Mouse (Mus musculus) forelimb bud, embryonic 11.5 days (tissue): Measurements from ENCODE around the gene Repin1.
A peak's percentile ranks its signal among the peaks of the same experiment; 100 is the strongest.

Experiments used
- DNase-seq: peaks from one replicate; pipeline ENCODE4 v3.0.0-alpha.2; 2012; ENCODE audit warnings: low read depth, low spot score

The Repin1 gene

GRCm38 (mm10) chr6:48593158-48594042, at the start of gene Repin1, which contains the start of gene Gm44965:
Gene Repin1, plus strand, starts transcription at chr6:48593883.
Gene Gm44965, plus strand, starts transcription at chr6:48593941.
- DNase-seq: peak; percentile 85

- no peak for DNase-seq
Observed at GRCm38 (mm10) chr6:48545251-48545650, 48.4 kb upstream of the Repin1 start.

GRCm38 (mm10) chr6:48546271-48546670, 47.4 kb upstream of the Repin1 start:
- no peak for DNase-seq

GRCm38 (mm10) chr6:48546858-48547257, 46.8 kb upstream of the Repin1 start:
- DNase-seq: no peak

- DNase-seq: no peak
Observed at GRCm38 (mm10) chr6:48548314-48548713, 45.4 kb upstream of the Repin1 start.

GRCm38 (mm10) chr6:48552918-48553317, 40.8 kb upstream of the Repin1 start:
- DNase-seq: no peak

GRCm38 (mm10) chr6:48553819-48554218, 39.9 kb upstream of the Repin1 start:
- no peak for DNase-seq

GRCm38 (mm10) chr6:48554280-48555103, 39.2 kb upstream of the Repin1 start, which contains the start of gene Lrrc61:
Gene Lrrc61, plus strand, starts transcription at chr6:48554796.
- DNase-seq: peak; percentile 92

- peak; percentile 63 for DNase-seq
Observed at GRCm38 (mm10) chr6:48555104-48555890, 38.4 kb upstream of the Repin1 start.

- DNase-seq: no peak
Observed at GRCm38 (mm10) chr6:48555956-48556355, 37.7 kb upstream of the Repin1 start.

GRCm38 (mm10) chr6:48565693-48566310, 27.9 kb upstream of the Repin1 start:
- DNase-seq: no peak

- DNase-seq: no peak
Observed at GRCm38 (mm10) chr6:48566312-48566711, 27.4 kb upstream of the Repin1 start.

GRCm38 (mm10) chr6:48568036-48568984, 25.4 kb upstream of the Repin1 start:
- DNase-seq: no peak

- DNase-seq: no peak
Observed at GRCm38 (mm10) chr6:48569065-48569807, 24.4 kb upstream of the Repin1 start.

- DNase-seq: no peak
Observed at GRCm38 (mm10) chr6:48572014-48572413, 21.7 kb upstream of the Repin1 start.

- peak; percentile 16 for DNase-seq
Observed at GRCm38 (mm10) chr6:48572572-48573061, 21.1 kb upstream of the Repin1 start, which contains the start of gene Rarres2. Gene Rarres2, minus strand, starts transcription at chr6:48572789.

- DNase-seq: peak; percentile 42
Observed at GRCm38 (mm10) chr6:48573280-48573679, 20.4 kb upstream of the Repin1 start.

- no peak for DNase-seq
Observed at GRCm38 (mm10) chr6:48573981-48574380, 19.7 kb upstream of the Repin1 start.

- DNase-seq: no peak
Observed at GRCm38 (mm10) chr6:48578736-48579135, 14.9 kb upstream of the Repin1 start.
